Mouse (Mus musculus) thymus, postnatal 4 days (tissue): ENCODE data around the gene Mzt1.

Experiments
- DNase-seq: peaks from one replicate; pipeline ENCODE4 v3.0.0; 2021

The Mzt1 gene

DNA sequence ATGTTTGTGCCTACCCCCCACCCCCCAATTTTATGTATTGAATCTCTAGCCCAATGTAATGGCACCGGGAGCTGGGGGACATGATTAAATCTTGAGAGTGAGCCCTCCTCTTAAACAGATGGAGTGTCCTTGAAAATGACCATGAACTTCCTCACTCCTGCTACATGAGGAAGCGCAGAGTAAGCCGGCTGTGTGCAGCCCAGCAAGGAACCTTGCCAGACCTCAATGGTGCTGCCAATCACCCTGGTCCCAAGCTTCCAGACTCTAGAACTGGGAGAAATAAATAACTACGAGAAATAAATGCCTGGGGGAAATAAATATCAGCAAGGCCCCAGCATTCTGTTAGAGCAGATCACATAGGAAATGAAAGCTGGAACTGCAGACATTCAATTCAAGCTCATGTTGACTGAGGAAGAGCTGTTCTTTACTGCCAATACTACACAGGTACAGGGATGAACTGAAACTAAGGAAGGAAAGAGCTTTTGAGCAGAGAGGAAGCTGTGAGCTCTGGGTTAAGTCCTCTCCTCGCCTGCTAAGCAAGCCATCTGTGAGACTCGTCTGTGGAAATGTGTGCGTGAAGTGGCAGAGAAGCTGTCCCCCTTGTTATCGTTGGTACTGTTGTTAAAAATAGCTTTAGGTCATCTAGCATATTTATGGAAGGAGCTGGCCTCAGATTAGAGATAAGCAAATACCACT lies 35.6 kb downstream of the Mzt1 start:
- DNase-seq, result no peak

DNA sequence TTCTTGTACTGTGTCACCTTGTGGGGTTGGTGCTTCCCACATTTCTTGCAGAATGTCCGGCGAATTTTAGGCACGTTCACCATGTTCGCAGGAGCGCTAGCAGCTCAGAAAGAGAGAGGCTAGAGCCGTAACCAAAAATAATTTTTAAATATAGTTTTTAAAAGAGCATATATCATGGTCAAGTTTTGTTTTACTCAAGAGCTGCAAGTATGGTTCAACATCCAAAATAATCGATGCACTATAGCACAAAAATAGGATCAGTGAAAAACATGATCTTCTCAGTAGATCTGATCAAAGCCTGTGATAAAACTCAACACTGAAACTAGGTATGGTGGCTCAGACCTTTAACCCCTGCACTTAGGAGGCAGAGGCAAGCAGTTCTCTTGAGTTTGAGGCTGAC lies 51.7 kb downstream of the Mzt1 start, which contains the start of gene Rpl36a-ps1:
Rpl36a-ps1 (minus strand) TSS at position 101 of the 400 bp plus-strand sequence.
- no peak for DNase-seq

DNA sequence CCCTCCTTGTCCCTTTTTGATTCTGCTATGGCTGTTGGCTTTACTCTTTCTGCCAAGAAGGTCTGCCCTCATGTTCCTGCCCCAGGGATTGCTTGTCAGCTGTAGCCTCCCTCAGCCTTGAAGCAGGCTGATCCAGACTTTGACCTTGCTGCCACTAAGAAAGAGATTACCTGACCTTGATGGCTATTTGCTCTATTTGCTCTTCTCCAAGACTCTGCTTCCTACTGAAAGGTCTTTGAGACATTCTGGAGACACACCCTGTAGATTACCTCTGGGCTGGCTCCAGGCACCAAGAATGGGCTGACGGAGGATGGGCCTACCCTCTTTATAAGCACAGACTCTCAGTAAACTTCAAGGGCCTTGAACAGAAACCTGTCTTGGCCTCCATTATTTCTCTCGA lies 53.5 kb downstream of the Mzt1 start:
- DNase-seq, result no peak

DNA sequence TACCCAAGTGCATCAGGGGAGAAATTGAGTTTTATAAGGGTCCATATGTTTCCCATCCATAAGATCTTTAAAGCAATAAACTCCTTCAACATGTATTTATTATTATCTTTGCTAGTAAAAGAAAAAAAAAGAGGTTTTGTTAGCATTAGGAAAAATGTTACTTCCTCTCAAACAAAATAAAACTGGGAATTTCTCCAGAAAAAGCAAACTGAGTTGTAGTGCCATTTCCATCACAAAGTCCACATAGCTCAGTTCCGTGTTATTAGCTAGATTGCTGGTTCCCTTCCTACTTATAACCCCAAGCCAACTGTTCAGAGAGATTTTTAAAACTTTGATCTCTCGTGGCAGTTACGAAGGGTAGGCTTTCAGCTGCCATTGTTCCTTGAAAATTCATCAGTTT lies 55.3 kb downstream of the Mzt1 start:
- no peak for DNase-seq

DNA sequence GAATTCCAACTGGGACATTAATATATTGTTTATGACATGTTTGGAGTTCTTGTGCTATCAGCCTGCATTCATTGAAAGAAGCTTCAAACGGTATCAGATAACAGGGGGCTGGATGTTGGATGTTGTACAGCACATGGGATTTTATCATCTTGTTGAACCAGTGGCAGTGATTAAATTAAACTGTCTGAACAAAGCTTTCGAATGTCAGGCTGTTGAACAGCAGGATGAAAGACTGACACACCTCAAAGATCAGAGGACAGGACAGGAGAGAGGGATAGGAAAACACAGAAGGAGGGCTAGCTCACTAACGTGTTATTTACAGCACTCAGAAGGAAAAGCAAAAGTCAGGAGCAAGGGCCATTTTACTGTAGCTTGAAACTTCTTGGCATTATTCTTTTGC lies 56.1 kb downstream of the Mzt1 start:
- no peak for DNase-seq
